Mouse (Mus musculus): ENCODE results near the gene Nyap1. TPM values are rescaled to one million over a fixed set of nuclear protein-coding genes. Genes with fewer than 3 reads are reported as not detected.

The Nyap1 gene
- total RNA-seq, 2 experiments from 2014 or later: not detected

Other genes with a start within 250 kb of the Nyap1 start
- gene Pop7, start 239.1 kb downstream of the Nyap1 start, total RNA-seq (2014; fragmentation: Nextera tagmentation): 51.2 and 51.5 TPM in 2 replicates
- 26.6 and 34.2 TPM in 2 replicates for gene Pop7, start 239.1 kb downstream of the Nyap1 start, total RNA-seq (2017)
- 19.8 and 39.2 TPM in 2 replicates for gene Gigyf1, start 223.1 kb downstream of the Nyap1 start, total RNA-seq (2014; fragmentation: Nextera tagmentation)
- 7.9 and 10.8 TPM in 2 replicates for gene Gigyf1, start 223.1 kb downstream of the Nyap1 start, total RNA-seq (2017)
- not detected in 2 replicates for gene Epo, start 208.4 kb downstream of the Nyap1 start, total RNA-seq (2014; fragmentation: Nextera tagmentation)
- gene Epo, start 208.4 kb downstream of the Nyap1 start, total RNA-seq (2017): not detected in 2 replicates
- 367 and 396 TPM in 2 replicates for gene Gnb2, start 208.1 kb downstream of the Nyap1 start, total RNA-seq (2014; fragmentation: Nextera tagmentation)
- 155 and 173 TPM in 2 replicates for gene Gnb2, start 208.1 kb downstream of the Nyap1 start, total RNA-seq (2017)
- gene Actl6b, start 188.1 kb downstream of the Nyap1 start, total RNA-seq (2014; fragmentation: Nextera tagmentation): not detected in 2 replicates
- gene Actl6b, start 188.1 kb downstream of the Nyap1 start, total RNA-seq (2017): not detected in 2 replicates
- 166 and 215 TPM in 2 replicates for gene Tfr2, start 171.8 kb downstream of the Nyap1 start, total RNA-seq (2014; fragmentation: Nextera tagmentation)
- gene Tfr2, start 171.8 kb downstream of the Nyap1 start, total RNA-seq (2017): 94.7 and 144 TPM in 2 replicates
- gene Mospd3, start 140.5 kb downstream of the Nyap1 start, total RNA-seq (2014; fragmentation: Nextera tagmentation): 258 and 312 TPM in 2 replicates
- gene Mospd3, start 140.5 kb downstream of the Nyap1 start, total RNA-seq (2017): 15.8 and 18.8 TPM in 2 replicates
- gene Pcolce, start 127.8 kb downstream of the Nyap1 start, total RNA-seq (2014; fragmentation: Nextera tagmentation): 3.5 TPM in 1 of 2 replicates, not detected in the other
- gene Pcolce, start 127.8 kb downstream of the Nyap1 start, total RNA-seq (2017): 0.34 TPM in 1 of 2 replicates, not detected in the other
- not detected in 2 replicates for gene Fbxo24, start 112.6 kb downstream of the Nyap1 start, total RNA-seq (2014; fragmentation: Nextera tagmentation)
- gene Fbxo24, start 112.6 kb downstream of the Nyap1 start, total RNA-seq (2017): not detected in 2 replicates
- gene Lrch4, start 112.5 kb downstream of the Nyap1 start, total RNA-seq (2014; fragmentation: Nextera tagmentation): 56.4 and 79.5 TPM in 2 replicates
- 13.9 and 14.7 TPM in 2 replicates for gene Lrch4, start 112.5 kb downstream of the Nyap1 start, total RNA-seq (2017)
- 19.5 and 22.4 TPM in 2 replicates for gene Gm20605, start 112.4 kb downstream of the Nyap1 start, total RNA-seq (2014; fragmentation: Nextera tagmentation)
- 2.8 and 3.1 TPM in 2 replicates for gene Gm20605, start 112.4 kb downstream of the Nyap1 start, total RNA-seq (2017)
- 45.8 and 69.9 TPM in 2 replicates for gene Sap25, start 100.3 kb downstream of the Nyap1 start, total RNA-seq (2014; fragmentation: Nextera tagmentation)
- 10.0 and 12.9 TPM in 2 replicates for gene Sap25, start 100.3 kb downstream of the Nyap1 start, total RNA-seq (2017)
- gene Irs3, start 95.9 kb downstream of the Nyap1 start, total RNA-seq (2014; fragmentation: Nextera tagmentation): not detected in 2 replicates
- gene Irs3, start 95.9 kb downstream of the Nyap1 start, total RNA-seq (2017): 0.80 TPM in 1 of 2 replicates, not detected in the other
- 22.7 and 37.5 TPM in 2 replicates for gene Agfg2, start 56.9 kb downstream of the Nyap1 start, total RNA-seq (2014; fragmentation: Nextera tagmentation)
- 17.0 TPM in 2 replicates for gene Agfg2, start 56.9 kb downstream of the Nyap1 start, total RNA-seq (2017)
- gene Tsc22d4, start 4.1 kb upstream of the Nyap1 start, total RNA-seq (2014; fragmentation: Nextera tagmentation): 45.4 and 55.2 TPM in 2 replicates
- gene Tsc22d4, start 4.1 kb upstream of the Nyap1 start, total RNA-seq (2017): 43.0 and 66.3 TPM in 2 replicates
- gene Ppp1r35, start 37.2 kb upstream of the Nyap1 start, total RNA-seq (2014; fragmentation: Nextera tagmentation): 40.6 and 60.7 TPM in 2 replicates
- 30.0 and 60.2 TPM in 2 replicates for gene Ppp1r35, start 37.2 kb upstream of the Nyap1 start, total RNA-seq (2017)
- 59.2 and 84.0 TPM in 2 replicates for gene Mepce, start 46.0 kb upstream of the Nyap1 start, total RNA-seq (2014; fragmentation: Nextera tagmentation)
- gene Mepce, start 46.0 kb upstream of the Nyap1 start, total RNA-seq (2017): 22.0 and 26.7 TPM in 2 replicates
- gene Zcwpw1, start 46.2 kb upstream of the Nyap1 start, total RNA-seq (2014; fragmentation: Nextera tagmentation): 4.2 and 5.5 TPM in 2 replicates
- 7.8 and 18.7 TPM in 2 replicates for gene Zcwpw1, start 46.2 kb upstream of the Nyap1 start, total RNA-seq (2017)
- gene Pilra, start 94.7 kb upstream of the Nyap1 start, total RNA-seq (2014; fragmentation: Nextera tagmentation): 6.5 TPM in 1 of 2 replicates, not detected in the other
- gene Pilra, start 94.7 kb upstream of the Nyap1 start, total RNA-seq (2017): not detected in 2 replicates
- gene Pilrb1, start 116.5 kb upstream of the Nyap1 start, total RNA-seq (2014; fragmentation: Nextera tagmentation): not detected in 2 replicates
- gene Pilrb1, start 116.5 kb upstream of the Nyap1 start, total RNA-seq (2017): not detected in 2 replicates
- 1.5 TPM in 1 of 2 replicates, not detected in the other for gene Pilrb2, start 130.2 kb upstream of the Nyap1 start, total RNA-seq (2014; fragmentation: Nextera tagmentation)
- gene Pilrb2, start 130.2 kb upstream of the Nyap1 start, total RNA-seq (2017): not detected in 2 replicates
- not detected in 2 replicates for gene Cyp3a13, start 180.0 kb upstream of the Nyap1 start, total RNA-seq (2014; fragmentation: Nextera tagmentation)
- gene Cyp3a13, start 180.0 kb upstream of the Nyap1 start, total RNA-seq (2017): not detected in 2 replicates
- not detected in 2 replicates for gene Gjc3, start 221.5 kb upstream of the Nyap1 start, total RNA-seq (2014; fragmentation: Nextera tagmentation)
- gene Gjc3, start 221.5 kb upstream of the Nyap1 start, total RNA-seq (2017): not detected in 2 replicates
- gene Azgp1, start 239.9 kb upstream of the Nyap1 start, total RNA-seq (2014; fragmentation: Nextera tagmentation): not detected in 2 replicates
- not detected in 2 replicates for gene Azgp1, start 239.9 kb upstream of the Nyap1 start, total RNA-seq (2017)

Measured in megakaryocyte-erythroid progenitor cell, adult 5-6 weeks (primary cell).